Comparison of ENCODE assay signal across 8 mouse cellular contexts in genomic region chr15:82341675-82342542, GRCm38 (mm10). TPM values are rescaled to one million over a fixed set of nuclear protein-coding genes. Genes with fewer than 3 reads are reported as not detected.
A peak's percentile ranks its signal among the peaks of the same experiment; 100 is the strongest.
DNase-seq lines count a peak whose midpoint lies in the region; ATAC-seq and TF ChIP-seq lines count a peak whose summit lies in the region.

No protein-coding gene starts in this region.

- peak overlapping the region; percentile 93 for H3K4me2 ChIP-seq in heart, embryonic 13.5 days
- peak overlapping the region; percentile 54; the same call in 1 of the 2 replicates for H3K4me2 ChIP-seq in hindbrain, embryonic 15.5 days
- peak overlapping the region; percentile 43; the same call in 1 of the 2 replicates for H3K4me2 ChIP-seq in midbrain, postnatal 0 days (ENCODE audit: low read depth, low read length, poor library complexity, severe bottlenecking)

- peak; percentile 7; the same call in 1 of the 2 replicates for ATAC-seq in heart, embryonic 13.5 days (ENCODE audit: extremely low read depth, insufficient number of reproducible peaks, low FRiP score, low TSS enrichment)
- no peak for ATAC-seq in hindbrain, embryonic 15.5 days (ENCODE audit: low FRiP score, low read depth)
- ATAC-seq in midbrain, postnatal 0 days (ENCODE audit: low FRiP score), result no peak

- DNase-seq in heart, adult 9 months (ENCODE audit: low spot score in 2 of 2), result no peak
- DNase-seq in midbrain, postnatal 0 days (ENCODE audit: low spot score), result no peak
- no peak for DNase-seq in gastrocnemius, postnatal 14 days
- DNase-seq in left cerebral cortex, adult 11 months (ENCODE audit: low spot score), result no peak
- DNase-seq in adipocyte (ENCODE audit: low spot score), result no peak

- no peaks in the 10 kb centered on the region for H3K9me3 ChIP-seq in heart, embryonic 13.5 days
- H3K9me3 ChIP-seq in hindbrain, embryonic 15.5 days, result no peaks in the 10 kb centered on the region
- H3K9me3 ChIP-seq in midbrain, postnatal 0 days (ENCODE audit: low read length), result no peaks in the 10 kb centered on the region

- no peaks in the 10 kb centered on the region for H3K27me3 ChIP-seq in heart, embryonic 13.5 days (replicated peaks)
- peaks cover 14% of the 10 kb centered on the region for H3K27me3 ChIP-seq in hindbrain, embryonic 15.5 days
- peaks cover 9% of the 10 kb centered on the region; the same call in 1 of the 2 replicates for H3K27me3 ChIP-seq in midbrain, postnatal 0 days (ENCODE audit: insufficient read depth, low read length)

- H3K36me3 ChIP-seq in heart, embryonic 13.5 days, result peaks cover 5% of the 10 kb centered on the region; the same call in 1 of the 2 replicates
- no peaks in the 10 kb centered on the region for H3K36me3 ChIP-seq in hindbrain, embryonic 15.5 days
- no peaks in the 10 kb centered on the region for H3K36me3 ChIP-seq in midbrain, postnatal 0 days (ENCODE audit: insufficient read depth, low read length)

- peaks cover 56% of the 10 kb centered on the region for H3K4me1 ChIP-seq in heart, embryonic 13.5 days
- H3K4me1 ChIP-seq in bone marrow, adult 2 months (ENCODE audit: control insufficient read depth, insufficient read depth, low read length), result peaks cover 6% of the 10 kb centered on the region; the same call in 1 of the 2 replicates
- H3K4me1 ChIP-seq in hindbrain, embryonic 15.5 days (replicated peaks), result peaks cover 28% of the 10 kb centered on the region
- H3K4me1 ChIP-seq in midbrain, postnatal 0 days (ENCODE audit: insufficient read depth, low read length), result peaks cover 8% of the 10 kb centered on the region

- TF ChIP-seq POLR2A in bone marrow, adult 2 months (IDR thresholded peaks at IDR 0.05; ENCODE audit: borderline replicate concordance, control insufficient read depth, low read depth, low read length), result 0 out of 2 replicates have a peak, but pooled peaks have one; percentile 36

- no peak for TF ChIP-seq CTCF in bone marrow, adult 2 months (IDR thresholded peaks at IDR 0.05; ENCODE audit: control insufficient read depth, insufficient read depth, low read length)
- no peak for TF ChIP-seq CTCF in midbrain, postnatal 0 days (IDR thresholded peaks at IDR 0.05)

- H3K4me3 ChIP-seq in heart, embryonic 13.5 days, result peak overlapping the region; percentile 53
- H3K4me3 ChIP-seq in bone marrow, adult 2 months (replicated peaks; ENCODE audit: control insufficient read depth, low read depth, low read length), result peak overlapping the region; percentile 66
- H3K4me3 ChIP-seq in hindbrain, embryonic 15.5 days, result no peak overlapping the region; the same call in 1 of the 2 replicates
- H3K4me3 ChIP-seq in midbrain, postnatal 0 days (ENCODE audit: low read depth, low read length), result no peak overlapping the region

- 29% methylated on average over 15 of the region's 15 CpGs for WGBS in heart, embryonic 13.5 days
- 11% methylated on average over 15 of the region's 15 CpGs for WGBS in bone marrow, adult 2 months
- whole genome bisulfite sequencing in hindbrain, embryonic 15.5 days, result 72% methylated on average over 15 of the region's 15 CpGs
- WGBS in midbrain, postnatal 0 days, result 69% methylated on average over 15 of the region's 15 CpGs

- peak overlapping the region; percentile 89 for H3K27ac ChIP-seq in heart, embryonic 13.5 days (replicated peaks)
- peak overlapping the region; percentile 96 for H3K27ac ChIP-seq in bone marrow, adult 2 months (ENCODE audit: control insufficient read depth, insufficient read depth, low read depth, low read length, poor library complexity)
- H3K27ac ChIP-seq in hindbrain, embryonic 15.5 days (replicated peaks), result no peak overlapping the region
- H3K27ac ChIP-seq in midbrain, postnatal 0 days (ENCODE audit: low read depth, low read length), result no peak overlapping the region

- intact Hi-C loops in gastrocnemius, postnatal 14 days (cut with DNase I; ENCODE audit: low total_unique reads), result no loop called here

- H3K9ac ChIP-seq in heart, embryonic 13.5 days, result peak overlapping the region; percentile 87
- no peak overlapping the region for H3K9ac ChIP-seq in hindbrain, embryonic 15.5 days
- no peak overlapping the region for H3K9ac ChIP-seq in midbrain, postnatal 0 days (replicated peaks; ENCODE audit: low read length, poor library complexity, severe bottlenecking)

RNA-seq across cellular contexts. Expression of gene Smdt1, which starts 3.1 kb away (rescaled TPM):
- polyA plus RNA-seq in heart, embryonic 13.5 days (2015; fragmentation: Nextera tagmentation; extraction: Ambion mirVana), result 334 and 366 TPM in 2 replicates
- polyA plus RNA-seq in bone marrow, adult 2 months (2011; ENCODE audit: insufficient read depth, insufficient read length, low replicate concordance, missing spikeins), result 121 and 216 TPM in 2 replicates
- polyA plus RNA-seq in hindbrain, embryonic 15.5 days (2015; fragmentation: Nextera tagmentation; extraction: Ambion mirVana), result 367 and 377 TPM in 2 replicates
- 186 and 226 TPM in 2 replicates for total RNA-seq in midbrain, postnatal 0 days (2014; rRNA removed)
- 352 and 383 TPM in 2 replicates for polyA plus RNA-seq in midbrain, postnatal 0 days (2015; fragmentation: Nextera tagmentation; extraction: Ambion mirVana)
- 100 to 1,000 TPM; 141 to 147 TPM for total RNA-seq in gastrocnemius, postnatal 14 days (2021)

RNA-seq across cellular contexts. Expression of gene Pheta2, which starts 3.2 kb away (rescaled TPM):
- 9.2 TPM in 2 replicates for polyA plus RNA-seq in heart, embryonic 13.5 days (2015; fragmentation: Nextera tagmentation; extraction: Ambion mirVana)
- polyA plus RNA-seq in bone marrow, adult 2 months (2011; ENCODE audit: insufficient read depth, insufficient read length, low replicate concordance, missing spikeins), result 22.5 and 34.5 TPM in 2 replicates
- polyA plus RNA-seq in hindbrain, embryonic 15.5 days (2015; fragmentation: Nextera tagmentation; extraction: Ambion mirVana), result 1.9 and 2.0 TPM in 2 replicates
- 0.28 and 1.5 TPM in 2 replicates for total RNA-seq in midbrain, postnatal 0 days (2014; rRNA removed)
- polyA plus RNA-seq in midbrain, postnatal 0 days (2015; fragmentation: Nextera tagmentation; extraction: Ambion mirVana), result 0.82 and 0.88 TPM in 2 replicates
- total RNA-seq in gastrocnemius, postnatal 14 days (2021), result 1 to 10 TPM; 2.0 to 2.8 TPM

RNA-seq across cellular contexts. Expression of gene Naga, which starts 3.2 kb away (rescaled TPM):
- polyA plus RNA-seq in heart, embryonic 13.5 days (2015; fragmentation: Nextera tagmentation; extraction: Ambion mirVana), result 42.2 and 44.7 TPM in 2 replicates
- polyA plus RNA-seq in bone marrow, adult 2 months (2011; ENCODE audit: insufficient read depth, insufficient read length, low replicate concordance, missing spikeins), result 35.6 and 49.3 TPM in 2 replicates
- polyA plus RNA-seq in hindbrain, embryonic 15.5 days (2015; fragmentation: Nextera tagmentation; extraction: Ambion mirVana), result 27.9 and 29.5 TPM in 2 replicates
- total RNA-seq in midbrain, postnatal 0 days (2014; rRNA removed), result 36.6 and 38.0 TPM in 2 replicates
- polyA plus RNA-seq in midbrain, postnatal 0 days (2015; fragmentation: Nextera tagmentation; extraction: Ambion mirVana), result 25.0 and 30.8 TPM in 2 replicates
- 10 to 100 TPM; 19.3 to 20.4 TPM for total RNA-seq in gastrocnemius, postnatal 14 days (2021)

RNA-seq across cellular contexts. Expression of gene Ndufa6, which starts 12.2 kb away (rescaled TPM):
- 473 and 541 TPM in 2 replicates for polyA plus RNA-seq in heart, embryonic 13.5 days (2015; fragmentation: Nextera tagmentation; extraction: Ambion mirVana)
- polyA plus RNA-seq in bone marrow, adult 2 months (2011; ENCODE audit: insufficient read depth, insufficient read length, low replicate concordance, missing spikeins), result 120 and 208 TPM in 2 replicates
- polyA plus RNA-seq in hindbrain, embryonic 15.5 days (2015; fragmentation: Nextera tagmentation; extraction: Ambion mirVana), result 352 and 391 TPM in 2 replicates
- total RNA-seq in midbrain, postnatal 0 days (2014; rRNA removed), result 241 and 287 TPM in 2 replicates
- 481 and 482 TPM in 2 replicates for polyA plus RNA-seq in midbrain, postnatal 0 days (2015; fragmentation: Nextera tagmentation; extraction: Ambion mirVana)
- total RNA-seq in gastrocnemius, postnatal 14 days (2021), result 100 to 1,000 TPM; 417 to 454 TPM

RNA-seq across cellular contexts. Expression of gene Cyp2d22, which starts 38.2 kb away (rescaled TPM):
- polyA plus RNA-seq in heart, embryonic 13.5 days (2015; fragmentation: Nextera tagmentation; extraction: Ambion mirVana), result 9.0 and 12.4 TPM in 2 replicates
- 5.2 and 7.2 TPM in 2 replicates for polyA plus RNA-seq in bone marrow, adult 2 months (2011; ENCODE audit: insufficient read depth, insufficient read length, low replicate concordance, missing spikeins)
- polyA plus RNA-seq in hindbrain, embryonic 15.5 days (2015; fragmentation: Nextera tagmentation; extraction: Ambion mirVana), result 2.5 and 2.6 TPM in 2 replicates
- 1.6 and 2.4 TPM in 2 replicates for total RNA-seq in midbrain, postnatal 0 days (2014; rRNA removed)
- 1.7 and 2.2 TPM in 2 replicates for polyA plus RNA-seq in midbrain, postnatal 0 days (2015; fragmentation: Nextera tagmentation; extraction: Ambion mirVana)
- total RNA-seq in gastrocnemius, postnatal 14 days (2021), result 10 to 100 TPM; 11.4 to 12.9 TPM

Comparison
In these comparisons a context has a peak if more than half of its experiments do, and no peak if none do; other contexts are left out.
1. H3K27ac ChIP-seq: peak in heart, embryonic 13.5 days (single experiment) and bone marrow, adult 2 months (single experiment); none in hindbrain, embryonic 15.5 days (single experiment) and midbrain, postnatal 0 days (single experiment).
2. H3K4me2 ChIP-seq: peak in every context shown above with its lines; median percentile 93 in heart, embryonic 13.5 days; 54 in hindbrain, embryonic 15.5 days; 43 in midbrain, postnatal 0 days.
3. H3K4me3 ChIP-seq: peak in heart, embryonic 13.5 days (single experiment) and bone marrow, adult 2 months (single experiment); none in hindbrain, embryonic 15.5 days (single experiment) and midbrain, postnatal 0 days (single experiment).